Mouse (Mus musculus): ENCODE data around the gene Zfp940. TPM values are rescaled to one million over a fixed set of nuclear protein-coding genes. Genes with fewer than 3 reads are reported as not detected.

Zfp940 gene
- total and polyA plus RNA-seq, 3 experiments = 8.4 to 13.7 TPM; not detected in 1

- Histone ChIP-seq H3K4me1 (ENCODE audit: control insufficient read depth in 1 of 2, insufficient read depth in 2 of 2, low read length in 2 of 2) (peaks cover 0 to 3% of the 10 kb centered on the region in 2 experiments; a peak in 1 of 4 replicates), H3K79me2 (ENCODE audit: control insufficient read depth, insufficient read depth, low read length, poor library complexity) (peaks cover 2% of the 10 kb centered on the region; the same call in 1 of the 2 replicates), H3K27me3 (ENCODE audit: control insufficient read depth in 1 of 2, insufficient read depth in 2 of 2, low read length in 2 of 2) (no peaks in the 10 kb centered on the region), H3K27ac (ENCODE audit: control insufficient read depth, low read depth, low read length) (peak within 1 kb of the TSS; percentile 27), H3K9ac (ENCODE audit: control insufficient read depth, low read depth, low read length, poor library complexity, severe bottlenecking) (peak within 1 kb of the TSS; percentile 52), H3K36me3 (ENCODE audit: control insufficient read depth in 1 of 2, insufficient read depth in 2 of 2, low read length in 2 of 2) (peaks cover 0 to 5% of the 10 kb centered on the region in 2 experiments; a peak in 2 of 4 replicates), H3K4me3 (ENCODE audit: control insufficient read depth in 1 of 2, insufficient read depth in 1 of 2, low read depth in 2 of 2, low read length in 2 of 2) (peak within 1 kb of the TSS; percentile 51 to 74), H3K9me3 (replicated peaks; ENCODE audit: insufficient read depth, low read length) (no peaks in the 10 kb centered on the region)
- DNase-seq (ENCODE audit: low read depth, low spot score) = peak; percentile 94
- TF ChIP-seq POLR2AphosphoS2 (IDR thresholded peaks at IDR 0.05; ENCODE audit: low read length) (no peak), SIN3A (IDR thresholded peaks at IDR 0.05; ENCODE audit: low read length) (peak; percentile 74), E2F4 (IDR thresholded peaks at IDR 0.05; ENCODE audit: borderline replicate concordance, low read depth, low read length) (no peak), NRF1 (IDR thresholded peaks at IDR 0.05; ENCODE audit: insufficient read depth, low read depth, low read length, poor library complexity, severe bottlenecking) (0 out of 2 replicates have a peak, but pooled peaks have one; percentile 45), ETS1 (IDR thresholded peaks at IDR 0.05; ENCODE audit: low read depth, low read length) (no peak), MXI1 (IDR thresholded peaks at IDR 0.05; ENCODE audit: low read depth, low read length) (peak; percentile 94), ELF1 (IDR thresholded peaks at IDR 0.05; ENCODE audit: low read depth, low read length) (peak; percentile 55), KAT2A (conservative IDR thresholded peaks at IDR 0.05; ENCODE audit: low read depth, low read length) (peak; percentile 78), BHLHE40 (IDR thresholded peaks at IDR 0.05; ENCODE audit: borderline replicate concordance, low read depth, low read length) (no peak), MAX (IDR thresholded peaks at IDR 0.05; ENCODE audit: low read length) (peak; percentile 60; the same call in 1 of the 2 replicates), MAFK (IDR thresholded peaks at IDR 0.05; ENCODE audit: borderline replicate concordance, low read depth, low read length) (no peak), POLR2A (IDR thresholded peaks at IDR 0.05; ENCODE audit: control insufficient read depth in 1 of 2, insufficient read depth in 1 of 2, low read depth in 1 of 2, low read length in 2 of 2, poor library complexity in 1 of 2) (peak; percentile 58 to 75; a peak in 3 of 4 replicates), SMC3 (IDR thresholded peaks at IDR 0.05; ENCODE audit: low read depth, low read length) (no peak), NELFE (IDR thresholded peaks at IDR 0.05; ENCODE audit: low read depth, low read length) (peak; percentile 41; the same call in 1 of the 2 replicates), POLR2AphosphoS5 (IDR thresholded peaks at IDR 0.05; ENCODE audit: borderline replicate concordance, low read depth, low read length) (no peak), ZMIZ1 (IDR thresholded peaks at IDR 0.05; ENCODE audit: low read depth, low read length) (no peak), GABPA (IDR thresholded peaks at IDR 0.05; ENCODE audit: low read depth, low read length) (no peak), UBTF (IDR thresholded peaks at IDR 0.05; ENCODE audit: borderline replicate concordance, insufficient read depth, low read depth, low read length) (no peak), USF1 (IDR thresholded peaks at IDR 0.05; ENCODE audit: low read depth, low read length) (no peak), MYC (IDR thresholded peaks at IDR 0.05; ENCODE audit: low read depth, low read length) (peak; percentile 51; the same call in 1 of the 2 replicates), MEF2A (IDR thresholded peaks at IDR 0.05; ENCODE audit: extremely low read depth, insufficient replicate concordance, low read depth, low read length, poor library complexity, severe bottlenecking) (no peak), MAZ (IDR thresholded peaks at IDR 0.05; ENCODE audit: low read depth, low read length) (peak; percentile 69; the same call in 1 of the 2 replicates), USF2 (IDR thresholded peaks at IDR 0.05; ENCODE audit: borderline replicate concordance in 1 of 2, insufficient read depth in 1 of 2, low read depth in 1 of 2, low read length in 2 of 2) (no peak), MYB (IDR thresholded peaks at IDR 0.05; ENCODE audit: low read depth, low read length) (no peak), CHD1 (IDR thresholded peaks at IDR 0.05; ENCODE audit: low read depth, low read length) (no peak), RCOR1 (IDR thresholded peaks at IDR 0.05; ENCODE audit: low read depth, low read length) (no peak), RAD21 (IDR thresholded peaks at IDR 0.05; ENCODE audit: low read depth, low read length) (no peak; the same call in 1 of the 2 replicates), TCF12 (IDR thresholded peaks at IDR 0.05; ENCODE audit: low read depth, low read length) (no peak), CTCF (IDR thresholded peaks at IDR 0.05 in 2 of 3, conservative IDR thresholded peaks at IDR 0.05 in 1 of 3; ENCODE audit: control insufficient read depth in 1 of 3, insufficient read depth in 1 of 3, low read depth in 2 of 3, low read length in 3 of 3, poor library complexity in 1 of 3, severe bottlenecking in 1 of 3) (no peak), JUND (IDR thresholded peaks at IDR 0.05; ENCODE audit: low read depth, low read length) (no peak), CHD2 (IDR thresholded peaks at IDR 0.05; ENCODE audit: low read length) (no peak), ZKSCAN1 (IDR thresholded peaks at IDR 0.05; ENCODE audit: low read depth, low read length) (no peak), TBP (IDR thresholded peaks at IDR 0.05; ENCODE audit: low read depth, low read length) (0 out of 2 replicates have a peak, but pooled peaks have one; percentile 29), ZNF384 (IDR thresholded peaks at IDR 0.05; ENCODE audit: low read depth, low read length) (no peak)
These were observed 6.4 kb upstream of the Zfp940 start, which contains the start of gene Zfp420 for GRCm38 (mm10) chr7:29859532-29860517. Gene Zfp420, plus strand, starts transcription at chr7:29859979.
